Mouse (Mus musculus): ENCODE data around the gene Sds. TPM values are rescaled to one million over a fixed set of nuclear protein-coding genes. Genes with fewer than 3 reads are reported as not detected.

The Sds gene
- polyA plus RNA-seq, 1 experiment from 2014 or later = not detected

DNA sequence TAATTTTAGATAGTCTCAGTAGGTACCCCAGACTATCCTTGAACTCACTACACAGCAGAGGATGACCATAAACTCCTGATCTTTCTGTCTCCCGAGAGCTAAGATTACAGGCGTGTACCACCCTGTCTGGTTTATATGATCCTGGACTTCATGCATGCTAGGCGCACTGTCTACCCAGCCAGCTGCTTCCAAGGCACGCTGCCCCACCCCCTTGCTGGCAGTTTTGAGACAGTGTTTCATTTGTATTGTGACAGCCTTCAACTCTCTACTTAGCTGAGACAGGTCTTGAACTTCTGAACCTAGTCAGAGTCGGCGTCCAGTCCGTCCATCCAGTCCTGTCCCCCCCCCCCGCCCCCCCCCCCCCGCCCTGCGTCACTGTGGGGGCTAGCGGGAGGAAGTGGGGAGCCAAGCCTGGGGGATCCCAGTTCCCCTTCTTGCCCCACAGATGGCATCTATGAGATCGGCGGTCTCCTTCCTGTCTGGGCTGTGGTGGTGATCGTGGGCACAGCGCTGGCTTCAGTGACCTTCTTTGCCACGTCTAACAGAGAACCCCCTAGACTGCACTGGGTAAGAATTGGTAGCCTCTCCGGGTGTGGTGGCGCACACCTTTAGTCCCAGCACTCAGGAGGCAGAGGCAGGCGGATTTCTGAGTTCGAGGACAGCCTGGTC lies 51.1 kb downstream of the Sds start:
- Histone ChIP-seq H3K4me1 (replicated peaks; ENCODE audit: control insufficient read depth, insufficient read depth, low read length) (no peaks in the 10 kb centered on the region), H3K9me3 (ENCODE audit: control insufficient read depth, low read length) (no peaks in the 10 kb centered on the region), H3K9ac (no peak overlapping the region), H3K36me3 (replicated peaks; ENCODE audit: control insufficient read depth, insufficient read depth) (no peaks in the 10 kb centered on the region), H3K27ac (no peak overlapping the region), H3K4me3 (replicated peaks; ENCODE audit: low read length) (no peak overlapping the region), H3K27me3 (ENCODE audit: control insufficient read depth, insufficient read depth, low read length) (no peaks in the 10 kb centered on the region), H3K4me2 (replicated peaks) (no peak overlapping the region)
- no peak for ATAC-seq (ENCODE audit: low FRiP score)
- DNase-seq (ENCODE audit: low spot score) = no peak
- 91% methylated on average over 16 of the region's 20 CpGs for WGBS

DNA sequence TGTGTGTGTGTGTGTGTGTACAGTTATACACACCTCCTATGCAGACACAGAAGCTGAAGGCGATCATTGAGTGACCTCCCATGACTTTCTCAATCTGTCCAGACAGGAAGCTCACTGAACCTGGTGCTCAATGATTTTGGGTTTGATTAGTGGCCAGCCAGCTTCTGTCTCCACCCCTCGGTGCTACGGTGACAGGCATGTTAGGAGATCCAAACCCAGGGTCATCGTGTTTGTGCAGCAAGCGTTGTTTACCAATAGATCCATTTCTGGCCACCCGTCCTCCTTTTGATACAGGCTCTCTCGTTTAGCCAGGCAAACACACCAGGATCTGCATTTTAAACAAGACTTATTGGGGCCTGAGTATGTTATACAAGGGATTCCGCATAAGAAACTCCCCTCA lies 55.3 kb downstream of the Sds start:
- ATAC-seq (ENCODE audit: low FRiP score) (no peak), DNase-seq (ENCODE audit: low spot score) (no peak)
- Histone ChIP-seq H3K9me3 (ENCODE audit: control insufficient read depth, low read length) (no peaks in the 10 kb centered on the region), H3K36me3 (replicated peaks; ENCODE audit: control insufficient read depth, insufficient read depth) (0 out of 2 replicates have a peak, but pooled peaks cover 3% of the 10 kb centered on the region), H3K9ac (no peak overlapping the region), H3K27ac (no peak overlapping the region), H3K4me2 (replicated peaks) (no peak overlapping the region), H3K27me3 (ENCODE audit: control insufficient read depth, insufficient read depth, low read length) (no peaks in the 10 kb centered on the region), H3K4me3 (replicated peaks; ENCODE audit: low read length) (no peak overlapping the region), H3K4me1 (replicated peaks; ENCODE audit: control insufficient read depth, insufficient read depth, low read length) (peaks cover 10% of the 10 kb centered on the region; the same call in 1 of the 2 replicates)
- WGBS = 88% methylated on average over 8 of the region's 8 CpGs

Other genes with a start within 250 kb of the Sds start
- 20.4 and 23.1 TPM in 2 replicates for gene Lhx5, start 44.8 kb upstream of the Sds start, polyA plus RNA-seq (2014; fragmentation: Nextera tagmentation; extraction: Ambion mirVana)
- 6.1 and 7.7 TPM in 2 replicates for gene Sdsl, start 3.7 kb upstream of the Sds start, polyA plus RNA-seq (2014; fragmentation: Nextera tagmentation; extraction: Ambion mirVana)
- 26.8 and 28.8 TPM in 2 replicates for gene Plbd2, start 27.1 kb downstream of the Sds start, polyA plus RNA-seq (2014; fragmentation: Nextera tagmentation; extraction: Ambion mirVana)
- gene Slc8b1, start 34.6 kb downstream of the Sds start, polyA plus RNA-seq (2014; fragmentation: Nextera tagmentation; extraction: Ambion mirVana) = 1.3 and 1.4 TPM in 2 replicates
- gene Tpcn1, start 112.1 kb downstream of the Sds start, polyA plus RNA-seq (2014; fragmentation: Nextera tagmentation; extraction: Ambion mirVana) = 13.4 and 15.7 TPM in 2 replicates
- gene Iqcd, start 112.5 kb downstream of the Sds start, polyA plus RNA-seq (2014; fragmentation: Nextera tagmentation; extraction: Ambion mirVana) = 1.5 and 1.9 TPM in 2 replicates
- 20.1 and 20.6 TPM in 2 replicates for gene Rita1, start 136.1 kb downstream of the Sds start, polyA plus RNA-seq (2014; fragmentation: Nextera tagmentation; extraction: Ambion mirVana)
- gene Ddx54, start 136.2 kb downstream of the Sds start, polyA plus RNA-seq (2014; fragmentation: Nextera tagmentation; extraction: Ambion mirVana) = 27.8 and 29.8 TPM in 2 replicates
- 0.53 and 1.1 TPM in 2 replicates for gene Cfap73, start 157.7 kb downstream of the Sds start, polyA plus RNA-seq (2014; fragmentation: Nextera tagmentation; extraction: Ambion mirVana)
- gene Rasal1, start 172.3 kb downstream of the Sds start, polyA plus RNA-seq (2014; fragmentation: Nextera tagmentation; extraction: Ambion mirVana) = 0.31 and 0.74 TPM in 2 replicates
- 53.9 and 64.1 TPM in 2 replicates for gene Dtx1, start 235.4 kb downstream of the Sds start, polyA plus RNA-seq (2014; fragmentation: Nextera tagmentation; extraction: Ambion mirVana)